Mouse (Mus musculus) cerebellum, postnatal 4 days (tissue): ENCODE data around the gene Nubp1.

Experiments
- DNase-seq, 2 experiments: peaks; one replicate each; pipeline ENCODE4 v3.0.0; 2022; ENCODE audit warnings: low spot score in 2 of 2, mixed read lengths in 1 of 2

Gene Nubp1

DNA sequence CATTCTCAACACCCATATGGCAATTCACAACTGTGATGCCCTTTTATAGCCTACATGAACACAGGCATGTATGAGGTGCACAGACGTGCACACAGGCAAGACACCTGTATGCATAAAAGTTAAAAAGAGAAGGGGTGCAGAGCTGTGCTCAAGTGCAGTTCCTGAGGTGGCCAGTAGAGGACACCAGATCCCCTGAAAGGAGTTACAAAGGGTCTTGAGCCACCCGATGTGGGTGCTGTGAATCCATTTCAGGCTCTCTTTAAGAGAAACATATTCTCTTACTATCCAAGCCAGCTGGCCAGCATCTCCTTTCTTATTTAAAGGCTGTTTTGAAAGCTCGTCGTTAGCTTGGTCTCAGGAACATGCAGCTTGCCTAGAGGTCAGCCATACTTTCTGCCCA, 5.1 kb downstream of the Nubp1 start:
- no peak for DNase-seq

DNA sequence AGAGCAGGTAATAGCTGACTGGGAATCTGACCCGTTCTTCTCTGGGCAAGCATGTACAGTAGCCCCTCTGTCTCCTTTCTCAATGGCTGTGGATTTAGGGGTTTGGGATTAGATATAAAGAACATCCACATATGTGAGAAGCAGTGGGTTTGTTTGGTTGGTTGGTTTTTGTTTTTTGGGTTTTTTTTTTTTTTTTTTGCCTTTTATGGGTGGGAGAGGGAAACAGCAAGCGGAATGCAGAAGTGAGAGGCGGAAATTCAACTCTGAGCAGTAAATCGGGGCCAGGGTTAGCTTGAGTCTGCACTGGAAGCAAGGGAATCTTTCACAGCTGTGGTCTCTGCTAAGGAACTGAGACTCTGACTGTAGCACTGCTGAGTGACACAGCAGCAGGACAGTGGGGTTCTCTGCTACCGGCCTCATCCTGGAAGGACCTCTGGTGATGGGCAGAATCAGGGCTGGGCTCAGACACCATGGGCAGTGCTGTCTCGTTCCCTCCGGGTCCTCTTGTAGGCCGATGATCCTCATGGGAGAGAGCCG, 6.0 kb downstream of the Nubp1 start:
- DNase-seq = no peak

DNA sequence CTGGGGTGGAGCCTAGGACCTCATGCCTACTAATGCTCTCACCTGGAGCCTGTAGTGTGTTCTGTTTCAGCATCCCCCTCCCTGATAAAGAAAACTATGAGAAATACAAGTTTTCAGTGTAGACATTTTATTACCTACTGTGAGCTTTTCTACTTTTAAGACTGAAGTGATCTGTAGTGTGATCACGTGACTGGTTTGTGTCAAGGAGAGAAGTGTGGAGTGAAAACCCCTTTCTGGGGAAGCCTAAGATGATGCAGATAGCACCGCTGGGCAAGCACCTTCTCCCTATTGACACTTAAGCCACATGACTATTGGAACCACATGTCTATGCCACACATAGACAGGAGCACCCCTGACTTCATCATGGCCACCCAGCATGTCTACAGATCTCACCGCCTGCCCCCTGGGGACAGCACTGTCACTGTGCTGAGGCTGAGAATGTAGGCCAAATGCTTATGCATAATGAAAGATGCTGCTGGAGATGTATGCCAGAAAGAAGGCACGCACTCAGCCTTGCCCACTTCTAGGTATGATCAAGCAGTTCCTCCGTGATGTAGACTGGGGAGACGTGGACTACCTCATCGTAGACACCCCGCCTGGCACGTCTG, 8.8 kb downstream of the Nubp1 start:
- DNase-seq = no peak

DNA sequence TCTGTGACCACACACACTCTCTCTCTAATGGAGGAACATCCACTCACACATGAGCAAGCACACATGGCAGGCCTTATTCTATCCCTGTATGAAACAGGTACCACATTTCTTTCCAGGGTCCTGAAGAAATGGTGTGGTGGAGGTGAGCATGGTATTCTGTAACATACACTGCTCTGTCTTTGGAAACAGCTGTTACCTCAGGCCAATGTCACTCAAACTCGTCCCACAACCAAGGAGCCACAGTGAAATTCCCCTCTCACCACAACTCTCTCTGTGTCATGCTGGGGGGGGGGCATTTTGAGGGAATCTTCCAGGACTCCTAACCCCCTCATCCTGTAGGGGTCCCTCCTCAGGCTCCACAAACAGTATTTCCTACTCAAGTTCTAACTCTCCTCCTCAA, 20.2 kb downstream of the Nubp1 start:
- DNase-seq = no peak

DNA sequence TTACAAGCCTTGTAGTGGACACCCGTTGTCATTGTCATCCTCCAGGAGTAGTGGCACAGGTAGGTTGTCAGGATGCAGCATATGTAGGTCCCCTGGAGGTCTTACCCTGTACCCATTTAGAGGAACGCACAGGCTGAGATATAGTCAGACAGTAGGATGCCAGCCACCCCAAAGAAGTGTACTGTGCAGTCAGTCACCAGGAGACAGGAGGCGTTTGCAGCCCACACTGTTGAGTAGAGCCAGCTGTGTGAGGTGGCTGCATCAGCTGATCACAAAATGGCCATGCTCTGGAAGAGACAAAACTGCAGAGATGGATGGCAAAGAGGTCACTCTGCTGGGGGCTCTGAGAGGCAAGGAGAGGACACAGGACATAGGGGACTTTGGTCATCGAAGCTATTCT, 20.6 kb downstream of the Nubp1 start:
- no peak for DNase-seq

- DNase-seq = no peak
These were observed 21.6 kb downstream of the Nubp1 start for GRCm38 (mm10) chr16:10433344-10433743.

GRCm38 (mm10) chr16:10436166-10436565, 24.4 kb downstream of the Nubp1 start:
- no peak for DNase-seq

DNA sequence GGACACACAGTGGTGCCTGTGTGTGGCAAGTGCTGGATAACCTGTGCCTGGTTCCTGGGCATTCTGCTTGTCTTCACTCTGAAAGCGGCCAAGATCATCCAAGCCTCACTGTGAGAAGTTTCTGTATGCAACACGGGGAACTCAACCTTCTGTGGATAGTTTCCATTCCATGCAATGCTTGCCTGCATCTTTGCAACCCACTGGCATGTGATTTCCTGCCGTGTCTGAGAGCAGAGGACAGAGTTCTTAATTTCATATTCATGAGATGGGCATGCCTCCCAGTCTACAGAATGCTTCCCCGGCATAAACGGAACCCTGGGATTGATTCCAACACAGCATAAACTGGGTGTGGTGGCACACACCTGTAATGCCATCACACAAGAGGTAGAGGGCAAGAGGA, 26.3 kb downstream of the Nubp1 start:
- DNase-seq = no peak

DNA sequence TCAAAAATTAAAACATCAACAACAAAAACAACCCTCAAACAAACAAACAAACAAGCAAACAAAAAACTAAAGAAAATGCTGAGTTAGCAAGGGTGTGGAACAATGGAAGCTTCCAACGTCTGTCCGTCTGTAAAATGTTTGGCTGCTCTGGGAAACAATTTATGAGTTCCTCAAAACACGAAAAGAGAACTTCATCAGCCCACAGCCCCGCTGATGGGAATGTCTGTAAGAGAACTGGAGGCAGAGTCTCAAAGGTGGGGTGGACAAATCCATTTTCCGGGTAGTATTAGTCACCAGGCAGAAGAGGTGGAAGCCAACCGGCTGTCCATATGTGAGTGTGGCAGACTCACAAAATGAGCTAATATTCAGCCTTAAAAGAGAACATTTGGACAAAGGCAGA, 29.6 kb downstream of the Nubp1 start:
- DNase-seq = no peak

- DNase-seq = no peak
These were observed 30.0 kb downstream of the Nubp1 start for GRCm38 (mm10) chr16:10441761-10442160.

- no peak for DNase-seq
These were observed 32.0 kb downstream of the Nubp1 start for GRCm38 (mm10) chr16:10443723-10444122.

GRCm38 (mm10) chr16:10446573-10447263, 35.0 kb downstream of the Nubp1 start:
- no peak for DNase-seq

DNA sequence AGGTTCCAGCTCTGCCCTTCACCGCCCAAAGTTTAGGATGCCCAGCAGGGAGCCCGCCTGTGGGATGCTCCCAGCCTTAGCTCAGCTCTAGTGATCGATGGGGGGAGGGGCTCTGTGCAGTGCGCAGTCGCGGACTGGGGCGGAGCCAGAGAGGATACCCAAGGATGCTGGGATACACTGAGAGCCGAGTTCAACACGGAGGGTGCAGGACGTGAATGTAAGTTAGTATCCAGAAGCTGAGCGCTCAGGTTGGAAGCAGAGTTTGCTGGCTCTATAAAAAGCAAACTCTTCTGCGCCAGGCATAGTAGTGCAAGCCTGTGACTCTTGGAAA, 35.5 kb downstream of the Nubp1 start, which contains the start of gene Tvp23a:
TSS of gene Tvp23a (minus strand) at position 99 of the 331 bp plus-strand sequence.
- DNase-seq = peak; percentile 62 to 79

- no peak for DNase-seq
These were observed 36.0 kb downstream of the Nubp1 start for GRCm38 (mm10) chr16:10447781-10448180.

DNA sequence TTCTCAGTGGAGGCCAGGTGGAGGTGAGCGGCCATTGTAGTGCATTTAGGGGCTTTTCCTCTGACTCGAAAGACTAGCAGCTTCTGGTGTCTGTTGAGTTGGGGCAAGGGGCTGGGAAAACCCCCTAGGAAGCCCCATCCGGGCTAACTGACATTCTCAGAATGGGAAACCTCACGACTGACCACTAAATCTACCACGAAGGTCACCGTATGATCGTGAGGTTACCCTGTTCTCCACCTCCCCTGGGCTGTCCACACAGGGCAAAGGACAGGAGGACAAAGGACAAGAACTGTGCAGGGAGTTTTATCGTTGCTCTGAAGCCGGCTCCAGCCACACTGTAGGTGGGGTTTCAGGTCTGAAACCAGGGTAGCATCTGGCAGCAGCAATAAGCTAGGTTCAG, 37.2 kb downstream of the Nubp1 start:
- no peak for DNase-seq

DNA sequence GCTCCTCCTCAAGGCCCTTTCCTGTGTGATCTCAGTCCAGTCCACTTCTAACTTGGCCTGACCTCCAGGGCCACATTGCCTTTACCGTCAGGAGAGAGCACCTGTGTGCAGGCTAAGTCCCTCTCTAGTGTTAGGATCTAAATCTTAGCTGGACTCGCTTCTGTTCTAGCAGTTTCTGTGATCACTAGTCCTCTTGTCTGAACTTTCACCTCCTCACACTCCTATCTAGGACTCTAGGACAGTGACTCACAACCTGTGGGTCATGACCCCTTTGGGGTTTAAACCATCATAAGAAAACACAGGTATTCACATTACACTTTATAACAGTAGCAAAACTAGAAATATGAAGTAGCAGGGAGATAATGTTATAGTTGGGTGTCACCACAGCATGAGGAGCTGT, 40.2 kb downstream of the Nubp1 start:
- no peak for DNase-seq

DNA sequence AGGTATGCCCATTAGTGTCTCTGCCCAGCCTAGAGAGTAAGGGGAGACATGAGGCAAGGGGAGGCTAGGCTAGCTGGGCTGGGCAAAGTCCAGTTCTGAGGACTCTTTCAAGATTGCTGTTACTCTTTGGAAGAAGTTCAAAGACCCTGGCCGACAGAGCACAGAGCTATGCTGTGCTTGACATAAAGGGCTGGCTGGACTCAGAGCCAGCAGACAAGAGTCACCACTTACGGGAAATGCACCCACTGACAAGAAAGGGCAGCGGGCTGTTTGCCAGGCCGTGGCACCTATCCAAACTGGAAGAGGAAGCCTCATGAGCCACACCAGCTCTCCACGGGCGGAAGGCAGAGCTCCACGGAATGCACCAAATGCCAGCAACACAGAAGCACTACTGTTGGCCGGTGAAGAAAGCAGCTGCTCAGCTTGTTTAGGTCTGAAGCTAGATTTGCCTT, 40.7 kb downstream of the Nubp1 start:
- peak; percentile 63 to 88 for DNase-seq

DNA sequence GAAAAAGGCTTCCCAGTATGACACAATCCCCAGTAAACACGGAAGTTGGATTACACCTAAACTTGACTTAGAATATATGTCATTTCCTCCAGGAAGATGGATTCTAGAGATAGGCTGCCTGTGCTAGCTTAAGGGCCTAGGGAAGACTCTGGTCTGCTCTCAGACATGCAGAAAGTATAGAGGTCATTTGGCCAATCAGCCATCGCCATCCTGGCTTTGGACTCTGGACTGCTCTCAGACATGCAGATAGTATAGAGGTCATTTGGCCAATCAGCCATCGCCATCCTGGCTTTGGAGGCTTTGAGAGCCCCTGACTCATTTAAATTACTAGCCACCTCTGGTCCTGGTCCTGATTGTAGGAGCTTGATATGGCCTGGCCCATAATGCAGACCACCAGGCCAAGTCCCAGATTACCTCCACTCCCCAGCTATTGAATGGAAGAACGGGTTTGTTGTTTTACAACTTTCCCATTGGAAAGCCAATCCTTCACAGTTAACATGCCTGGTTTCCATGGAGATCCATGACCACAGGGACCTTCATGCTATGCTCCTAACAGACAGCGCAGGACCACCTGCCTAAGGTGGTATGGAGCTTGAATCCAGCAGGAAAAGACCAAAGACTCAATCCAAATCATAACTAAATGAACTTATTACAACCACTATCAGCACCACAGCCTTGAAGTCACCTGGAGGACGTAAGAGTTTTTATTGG, 42.3 kb downstream of the Nubp1 start:
- no peak for DNase-seq

DNA sequence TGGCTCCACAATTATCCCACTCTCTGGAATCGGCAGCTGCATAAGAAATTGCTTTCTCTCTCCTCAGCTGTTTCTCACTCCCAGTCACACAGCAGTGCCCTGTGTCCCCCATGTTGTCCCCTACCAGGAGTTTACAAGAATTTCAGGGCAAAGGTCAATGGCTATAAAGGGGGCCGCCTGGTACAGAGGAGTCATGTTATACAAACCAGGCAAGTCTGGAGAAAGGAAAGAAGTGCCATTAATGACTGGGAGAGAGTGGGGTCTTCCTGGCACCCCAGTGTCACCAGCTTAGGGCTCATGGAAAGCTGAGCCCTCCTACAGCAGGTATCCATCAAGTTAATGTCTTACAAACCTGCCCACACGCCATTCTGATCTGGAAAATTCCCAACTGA, 42.8 kb downstream of the Nubp1 start:
- no peak for DNase-seq

- no peak for DNase-seq
These were observed 48.4 kb downstream of the Nubp1 start for GRCm38 (mm10) chr16:10460188-10460587.

DNA sequence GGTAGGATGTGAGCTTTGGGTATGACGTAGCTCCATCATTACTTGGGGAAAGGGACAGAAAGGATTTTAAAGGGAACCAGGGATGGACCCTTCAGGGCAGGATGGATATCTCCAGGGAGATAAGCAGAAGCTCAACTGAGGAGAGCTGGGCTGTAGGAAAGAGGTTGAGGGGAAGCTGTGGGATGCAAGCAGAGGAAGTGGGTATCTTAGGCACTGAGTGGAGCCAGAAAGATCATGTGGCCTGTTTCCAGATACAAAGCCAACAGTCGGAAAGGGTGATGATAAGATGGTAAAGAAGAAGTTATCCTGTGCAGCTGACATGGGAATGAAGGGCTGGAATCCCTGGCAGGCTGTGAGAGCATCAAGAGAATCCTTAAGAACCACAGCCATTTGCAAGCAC, 49.4 kb downstream of the Nubp1 start:
- DNase-seq = no peak

DNA sequence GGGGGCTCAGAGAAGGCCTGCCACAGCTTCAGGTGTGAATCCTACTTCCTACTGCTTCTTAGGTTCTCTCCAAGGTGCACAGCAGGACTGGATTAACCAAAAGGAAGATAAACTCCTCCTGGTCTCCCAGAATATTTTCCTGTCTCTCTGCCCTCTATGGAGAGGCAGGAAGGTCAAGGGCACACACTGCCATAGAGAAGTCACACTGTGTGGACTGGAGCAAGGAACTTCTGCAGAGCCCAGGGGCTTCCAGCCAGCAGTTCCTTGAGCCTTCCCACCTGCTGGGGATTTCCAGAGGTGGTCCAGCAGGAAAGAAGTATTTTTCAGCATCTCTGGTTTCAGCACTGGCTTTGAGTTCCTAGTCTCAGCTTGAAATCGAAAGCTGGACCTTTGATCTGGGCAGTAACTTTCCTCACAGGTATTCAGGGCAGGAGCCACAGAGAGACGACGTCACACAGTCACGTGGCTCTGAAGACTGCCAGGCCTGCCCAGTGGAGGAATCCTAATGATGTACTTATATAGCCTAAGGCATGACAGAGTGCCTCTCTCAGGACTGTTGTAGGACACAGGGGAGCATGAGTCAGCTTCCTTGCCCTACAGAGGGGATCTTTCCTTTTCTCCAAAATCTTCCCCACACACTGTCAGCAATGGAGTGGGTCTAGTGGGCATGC, 53.4 kb downstream of the Nubp1 start:
- no peak for DNase-seq
